Mouse (Mus musculus) lung, embryonic 15.5 days (tissue): ENCODE measurements at regions not wholly inside any gene's neighbourhood (a gene's known extent, or its start where the extent isn't known, plus 50 kb on each side); places are given as distances from the start of the nearest gene placed in this dataset.
"Not testable (repeated sequence)": the region's sequence is repeated elsewhere in the genome, so short reads cannot be mapped to it uniquely, and the experiment has no call there.

Experiments
- ATAC-seq: fragments of 200-750 bp; cut with Nextera tagmentation; 2 replicates; pipeline ENCODE4 v1.8.0; 2017; ENCODE audit warnings: moderate number of reproducible peaks, borderline replicate concordance; ENCODE audit not compliant: low FRiP score, low TSS enrichment; ENCODE audit errors: extremely low read depth
- H3K27ac ChIP-seq: fragments of 300-500 bp; sonication (generic); 2 replicates; pipeline ENCODE4 v1.5.1; 2015; ENCODE audit warnings: moderate library complexity, mild to moderate bottlenecking, inconsistent platforms
- H3K27me3 ChIP-seq: fragments of 300-500 bp; sonication (generic); 2 replicates; pipeline ENCODE4 v1.6.1; 2015; ENCODE audit warnings: inconsistent platforms
- H3K36me3 ChIP-seq: fragments of 300-500 bp; sonication (generic); 2 replicates; pipeline ENCODE4 v1.6.1; 2015; ENCODE audit warnings: inconsistent platforms
- H3K4me1 ChIP-seq: fragments of 300-500 bp; sonication (generic); 2 replicates; pipeline ENCODE4 v1.6.1; 2015; ENCODE audit warnings: inconsistent platforms
- H3K4me2 ChIP-seq: fragments of 300-500 bp; sonication (generic); 2 replicates; pipeline ENCODE4 v1.6.1; 2015; ENCODE audit warnings: inconsistent platforms, mild to moderate bottlenecking, moderate library complexity
- H3K4me3 ChIP-seq: fragments of 300-500 bp; sonication (generic); 2 replicates; pipeline ENCODE4 v1.5.1; 2015; ENCODE audit warnings: mild to moderate bottlenecking, inconsistent platforms
- H3K9ac ChIP-seq: fragments of 300-500 bp; sonication (generic); 2 replicates; pipeline ENCODE4 v1.6.1; 2015; ENCODE audit warnings: inconsistent platforms
- H3K9me3 ChIP-seq: fragments of 300-500 bp; sonication (generic); 2 replicates; pipeline ENCODE4 v1.6.1; 2016; ENCODE audit warnings: inconsistent platforms
- WGBS: fragments of 180-500 bp; shearing (Covaris S2); methylation state at CpG from one replicate; pipeline ENCODE4 v1.1.7; 2015; 5-methylcytosine and 5-hydroxymethylcytosine counted together

DNA sequence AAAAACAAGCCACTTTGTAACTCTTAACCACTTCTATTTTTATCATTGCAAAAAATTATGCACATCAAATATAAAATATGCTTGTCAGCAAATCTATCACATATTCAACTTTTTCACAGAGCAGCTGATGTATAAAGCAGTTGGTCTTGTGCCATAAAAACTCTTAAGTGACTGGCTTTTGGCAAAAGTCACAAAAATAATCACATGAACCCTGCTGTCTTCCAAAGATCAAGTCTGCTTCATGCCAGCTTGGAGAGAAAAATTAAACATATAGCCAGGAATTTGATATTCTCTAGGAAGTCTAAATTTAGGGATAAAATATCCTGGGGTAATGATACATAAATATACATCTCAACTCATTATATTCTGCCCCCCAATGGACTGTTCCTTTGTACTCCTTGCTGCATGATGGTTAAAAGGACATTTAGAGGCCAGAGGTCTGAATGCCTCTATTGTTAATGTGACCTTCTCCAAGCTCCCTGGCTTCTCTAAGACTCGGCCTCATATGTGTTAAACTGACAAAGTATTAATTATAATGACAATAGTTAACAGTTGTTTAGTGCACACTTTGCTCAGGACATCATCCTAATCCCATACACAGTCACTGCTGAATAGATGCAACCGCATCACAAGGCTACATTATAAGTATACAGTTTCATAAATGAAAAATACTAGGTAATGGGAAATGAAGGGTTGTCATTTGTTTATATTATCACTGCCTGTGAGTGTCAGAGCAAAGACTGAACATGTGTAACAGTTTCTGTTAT, 422.9 kb upstream of the Hs3st1 start:
- Histone ChIP-seq H3K27me3 (no peaks in the 10 kb centered on the region), H3K4me2 (no peak overlapping the region), H3K9me3 (no peaks in the 10 kb centered on the region), H3K36me3 (no peaks in the 10 kb centered on the region), H3K4me1 (no peaks in the 10 kb centered on the region), H3K4me3 (no peak overlapping the region), H3K27ac (no peak overlapping the region), H3K9ac (no peak overlapping the region)
- ATAC-seq, result no peak
- WGBS, result 47% methylated on average over 2 of the region's 2 CpGs

DNA sequence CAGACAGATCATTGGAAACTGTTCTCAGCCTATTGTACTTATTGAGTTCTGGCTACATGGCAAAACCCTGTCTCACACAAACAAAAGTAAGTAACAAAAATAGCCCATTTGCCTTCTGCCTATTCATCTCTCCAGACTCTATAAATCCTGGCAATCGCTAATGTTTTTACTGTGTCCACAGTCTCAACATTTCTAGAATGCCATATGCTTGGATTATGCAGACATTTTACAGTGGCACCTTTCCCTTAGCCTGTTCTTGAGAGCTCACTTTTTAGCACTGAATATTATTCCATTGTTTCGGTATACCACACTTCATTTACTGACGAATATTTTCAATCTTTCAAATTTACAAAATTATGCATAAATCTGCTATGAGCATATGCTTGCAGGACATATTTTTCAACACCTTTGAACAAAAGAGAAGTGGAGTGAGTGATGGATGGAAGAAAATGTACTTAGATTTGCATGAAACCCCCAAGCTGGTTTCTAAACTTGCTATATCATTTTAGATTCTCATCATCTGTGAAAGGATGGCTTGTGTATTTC, 381.5 kb upstream of the Hs3st1 start:
- Histone ChIP-seq H3K9ac (no peak overlapping the region), H3K9me3 (no peaks in the 10 kb centered on the region), H3K36me3 (no peaks in the 10 kb centered on the region), H3K27ac (no peak overlapping the region), H3K4me1 (no peaks in the 10 kb centered on the region), H3K27me3 (no peaks in the 10 kb centered on the region), H3K4me3 (no peak overlapping the region), H3K4me2 (no peak overlapping the region)
- ATAC-seq, result no peak
- WGBS, result 84% methylated on average over 3 of the region's 3 CpGs

DNA sequence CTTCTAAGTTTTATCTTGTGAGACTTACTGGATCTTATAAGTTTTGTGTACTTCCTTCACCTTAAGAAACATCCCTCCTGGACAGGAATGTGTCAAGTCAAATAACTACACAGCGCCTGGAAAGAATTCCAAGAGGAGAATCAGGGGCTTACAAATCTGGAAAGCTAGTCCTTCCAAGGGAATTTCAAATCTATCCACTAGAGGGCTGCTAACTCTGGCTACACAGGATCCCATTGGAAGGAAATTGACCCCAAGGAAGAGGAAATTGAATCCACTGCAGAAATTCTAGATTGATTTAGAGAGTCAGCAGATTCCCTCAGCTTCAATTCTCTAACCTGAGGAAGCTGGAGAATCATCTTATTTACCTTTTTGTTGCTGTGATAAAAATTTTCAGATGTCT, 369.1 kb upstream of the Hs3st1 start:
- Histone ChIP-seq H3K36me3 (no peaks in the 10 kb centered on the region), H3K4me1 (no peaks in the 10 kb centered on the region), H3K4me3 (no peak overlapping the region), H3K9me3 (no peaks in the 10 kb centered on the region), H3K9ac (no peak overlapping the region), H3K4me2 (no peak overlapping the region), H3K27ac (no peak overlapping the region), H3K27me3 (no peaks in the 10 kb centered on the region)
- WGBS, result 56% methylated on average over 1 of the region's 1 CpGs
- no peak for ATAC-seq

DNA sequence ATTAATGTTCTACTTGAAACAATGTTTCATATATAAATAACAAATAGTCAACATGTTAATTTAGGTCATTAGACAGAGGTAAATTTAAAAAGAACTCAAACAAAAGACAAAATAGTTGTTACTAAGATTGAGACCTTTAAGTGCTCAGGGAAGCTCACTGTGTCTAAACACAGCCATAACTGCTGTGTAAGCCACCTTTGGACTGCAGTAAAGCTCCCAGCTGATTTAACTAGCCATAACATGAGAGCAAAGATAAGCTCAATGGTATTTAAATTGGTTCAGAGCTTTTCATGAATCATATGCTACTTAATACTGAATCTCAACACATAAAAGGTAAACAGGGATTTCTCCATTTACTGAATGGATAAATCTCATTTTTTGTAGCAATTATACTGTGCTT, 361.6 kb upstream of the Hs3st1 start:
- Histone ChIP-seq H3K9me3 (no peaks in the 10 kb centered on the region), H3K4me3 (no peak overlapping the region)

DNA sequence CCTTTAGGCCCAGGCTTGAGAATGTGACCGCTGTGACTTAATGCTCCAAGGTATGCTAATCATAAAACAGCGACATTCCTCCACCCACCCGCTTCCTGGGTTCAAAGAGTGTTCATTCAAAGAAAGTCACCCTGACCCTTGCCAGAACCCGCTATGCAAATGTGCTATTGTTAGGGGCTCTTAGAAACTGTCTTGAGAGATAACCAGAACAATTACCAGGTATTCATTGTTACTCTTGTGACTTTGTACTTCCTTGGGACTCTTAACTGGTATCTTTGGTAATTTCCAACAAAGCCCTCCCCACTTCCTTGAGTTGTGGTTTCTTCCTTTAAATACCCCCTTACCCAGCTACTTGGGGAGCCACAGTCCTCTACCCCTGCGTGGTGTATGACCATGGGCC, 334.3 kb upstream of the Hs3st1 start:
- not testable (repeated sequence) for H3K4me2 ChIP-seq, ATAC-seq, H3K27ac ChIP-seq, H3K4me3 ChIP-seq, H3K4me1 ChIP-seq, H3K9me3 ChIP-seq, H3K36me3 ChIP-seq, H3K27me3 ChIP-seq, H3K9ac ChIP-seq
- WGBS, result 79% methylated on average over 5 of the region's 5 CpGs

More for the DNA sequence above, 361.6 kb upstream of the Hs3st1 start:
- no peak overlapping the region for H3K9ac ChIP-seq
- H3K36me3 ChIP-seq, result no peaks in the 10 kb centered on the region
- no peak overlapping the region for H3K27ac ChIP-seq
- H3K27me3 ChIP-seq, result no peaks in the 10 kb centered on the region
- no peak overlapping the region for H3K4me2 ChIP-seq
- ATAC-seq, result no peak
- no peaks in the 10 kb centered on the region for H3K4me1 ChIP-seq

DNA sequence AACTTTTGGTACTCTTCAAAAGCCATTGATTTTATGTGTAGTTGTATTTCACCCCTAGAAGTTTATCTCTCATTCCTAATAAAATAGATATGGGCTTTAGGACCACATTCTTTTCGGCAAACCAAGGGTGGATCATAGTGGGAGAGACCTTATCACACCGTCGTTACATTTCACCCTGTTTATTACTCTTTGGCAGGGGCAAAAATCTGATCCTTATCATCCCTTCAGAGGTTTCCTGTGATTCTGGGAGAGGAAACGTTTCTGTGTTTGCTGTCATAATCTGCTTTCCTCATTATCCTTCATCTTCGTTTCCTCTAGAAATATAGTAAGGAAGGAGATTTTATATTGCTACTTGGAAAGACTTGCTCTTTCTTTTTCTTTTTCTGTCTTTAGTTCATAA, 290.0 kb upstream of the Hs3st1 start:
- Histone ChIP-seq H3K27me3 (no peaks in the 10 kb centered on the region), H3K27ac (no peak overlapping the region), H3K4me3 (no peak overlapping the region), H3K4me1 (no peaks in the 10 kb centered on the region), H3K9me3 (no peaks in the 10 kb centered on the region), H3K9ac (no peak overlapping the region), H3K4me2 (no peak overlapping the region), H3K36me3 (no peaks in the 10 kb centered on the region)
- WGBS, result 39% methylated on average over 5 of the region's 5 CpGs
- no peak for ATAC-seq

DNA sequence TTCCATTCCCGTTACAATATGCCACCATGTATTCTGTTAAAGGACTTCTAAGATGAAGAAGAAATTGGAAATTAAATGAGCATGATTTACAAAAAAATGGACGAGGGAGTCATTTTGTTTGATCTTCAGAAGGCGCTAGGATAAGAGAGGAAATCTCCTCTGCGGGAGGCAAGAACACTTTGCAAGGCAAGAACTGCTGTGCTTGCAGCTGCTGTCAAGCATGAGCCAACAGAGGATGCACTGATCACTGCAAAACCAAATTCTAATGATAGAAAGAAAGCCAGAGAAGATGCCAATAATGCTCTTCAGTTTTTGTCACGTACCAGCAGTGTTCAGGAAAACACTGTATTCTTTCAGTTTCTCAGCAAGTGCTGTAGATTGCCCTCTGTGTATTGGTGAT, 279.2 kb upstream of the Hs3st1 start:
- H3K9me3 ChIP-seq, result no peaks in the 10 kb centered on the region
- no peak overlapping the region for H3K27ac ChIP-seq
- 73% methylated on average over 5 of the region's 5 CpGs for WGBS
- H3K4me1 ChIP-seq, result no peaks in the 10 kb centered on the region
- no peak overlapping the region for H3K9ac ChIP-seq
- no peak overlapping the region for H3K4me3 ChIP-seq
- no peaks in the 10 kb centered on the region for H3K27me3 ChIP-seq
- no peak overlapping the region for H3K4me2 ChIP-seq
- no peaks in the 10 kb centered on the region for H3K36me3 ChIP-seq
- ATAC-seq, result no peak

DNA sequence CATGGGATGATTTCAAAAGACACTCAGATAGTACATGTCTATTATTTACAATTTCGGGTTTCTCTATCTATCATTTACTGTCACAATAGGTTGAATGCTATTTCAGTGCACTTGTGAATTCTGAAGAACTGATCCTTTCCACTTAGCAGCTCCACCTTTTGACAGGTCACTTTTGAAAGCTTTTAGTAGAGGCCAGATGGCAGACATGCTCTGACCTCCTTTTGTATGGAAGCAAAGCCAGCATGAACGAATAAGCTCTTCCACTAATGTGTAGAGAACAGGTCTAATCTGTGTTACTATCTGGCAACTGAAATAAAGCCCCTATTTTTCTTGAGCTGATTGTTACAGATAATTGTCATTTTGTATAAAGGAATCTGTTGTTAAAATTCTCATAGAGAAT, 278.4 kb upstream of the Hs3st1 start:
- Histone ChIP-seq H3K9me3 (no peaks in the 10 kb centered on the region), H3K4me3 (no peak overlapping the region), H3K36me3 (no peaks in the 10 kb centered on the region), H3K4me2 (no peak overlapping the region), H3K9ac (no peak overlapping the region), H3K27me3 (no peaks in the 10 kb centered on the region), H3K27ac (no peak overlapping the region), H3K4me1 (no peaks in the 10 kb centered on the region)
- WGBS, result 73% methylated on average over 2 of the region's 2 CpGs
- no peak for ATAC-seq

DNA sequence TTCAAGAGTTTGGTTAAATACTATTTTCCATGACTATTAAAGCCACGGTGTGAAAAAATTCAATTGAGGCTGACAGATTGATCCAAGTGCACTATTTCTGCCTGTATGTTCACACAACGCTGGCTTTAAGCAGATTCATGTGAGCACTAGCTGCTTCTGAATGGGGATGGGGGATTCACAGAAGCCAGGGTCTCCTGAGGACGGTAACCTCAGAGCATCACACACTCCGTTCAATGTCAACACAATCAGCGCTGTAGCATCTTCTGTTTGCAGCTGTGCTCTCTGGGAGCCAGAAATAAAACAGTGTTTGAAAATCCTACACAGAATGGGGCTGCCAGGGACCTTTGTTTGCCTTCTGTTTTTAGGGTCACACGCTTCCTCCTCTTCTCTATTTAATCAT, 275.0 kb upstream of the Hs3st1 start:
- Histone ChIP-seq H3K9ac (no peak overlapping the region), H3K27ac (no peak overlapping the region), H3K4me3 (no peak overlapping the region), H3K4me1 (no peaks in the 10 kb centered on the region), H3K4me2 (no peak overlapping the region), H3K27me3 (no peaks in the 10 kb centered on the region), H3K9me3 (no peaks in the 10 kb centered on the region), H3K36me3 (no peaks in the 10 kb centered on the region)
- ATAC-seq, result no peak
- 71% methylated on average over 6 of the region's 6 CpGs for WGBS

DNA sequence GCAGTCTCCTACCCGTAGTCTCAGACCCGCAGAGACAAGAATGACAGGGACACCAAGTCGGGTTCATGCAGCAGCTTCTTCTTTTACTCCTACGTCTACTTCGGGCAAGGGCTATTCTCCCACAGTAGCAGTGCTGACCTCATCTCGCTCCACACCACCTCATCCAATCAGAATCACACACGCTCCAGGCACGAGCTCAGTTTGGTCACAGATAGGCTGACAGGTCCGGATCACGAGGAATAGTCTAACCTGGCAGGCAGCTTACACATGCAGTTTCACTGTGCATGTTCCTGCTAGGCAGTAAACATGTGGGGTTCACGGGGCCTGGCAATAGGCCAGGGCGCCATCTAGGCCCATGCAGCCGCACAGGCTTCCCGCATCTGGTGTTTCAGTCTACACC, 260.7 kb upstream of the Hs3st1 start:
- no peaks in the 10 kb centered on the region for H3K9me3 ChIP-seq
- no peak overlapping the region for H3K4me2 ChIP-seq
- H3K27ac ChIP-seq, result no peak overlapping the region
- no peaks in the 10 kb centered on the region for H3K4me1 ChIP-seq
- H3K9ac ChIP-seq, result no peak overlapping the region
- no peaks in the 10 kb centered on the region for H3K36me3 ChIP-seq
- no peak overlapping the region for H3K4me3 ChIP-seq
- 80% methylated on average over 14 of the region's 14 CpGs for WGBS
- no peak for ATAC-seq
- no peaks in the 10 kb centered on the region for H3K27me3 ChIP-seq

DNA sequence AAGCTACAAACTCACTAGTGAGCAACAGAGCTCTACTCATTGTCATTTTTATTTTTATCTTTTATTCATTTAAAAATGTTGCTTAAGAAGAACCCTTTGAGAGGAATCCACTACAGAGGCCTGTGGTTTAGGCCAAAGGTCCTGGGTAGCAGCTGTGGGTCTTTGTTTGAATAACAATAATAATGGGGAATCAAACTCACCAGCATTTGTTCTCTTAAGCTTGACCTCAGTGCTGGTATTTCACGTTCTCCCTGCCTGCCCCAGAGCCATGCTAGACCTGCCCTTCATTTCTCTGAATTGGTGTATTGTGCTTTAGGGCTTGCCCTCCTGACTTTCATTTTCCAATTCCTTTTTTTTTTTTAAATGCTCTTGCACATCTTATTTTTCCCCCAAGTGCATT, 232.8 kb upstream of the Hs3st1 start:
- 18% methylated on average over 1 of the region's 1 CpGs for WGBS
- ATAC-seq, result no peak
- H3K4me2 ChIP-seq, result no peak overlapping the region
- no peaks in the 10 kb centered on the region for H3K4me1 ChIP-seq
- no peak overlapping the region for H3K27ac ChIP-seq
- H3K36me3 ChIP-seq, result no peaks in the 10 kb centered on the region
- no peak overlapping the region for H3K9ac ChIP-seq
- no peaks in the 10 kb centered on the region for H3K9me3 ChIP-seq
- H3K27me3 ChIP-seq, result no peaks in the 10 kb centered on the region
- no peak overlapping the region for H3K4me3 ChIP-seq

DNA sequence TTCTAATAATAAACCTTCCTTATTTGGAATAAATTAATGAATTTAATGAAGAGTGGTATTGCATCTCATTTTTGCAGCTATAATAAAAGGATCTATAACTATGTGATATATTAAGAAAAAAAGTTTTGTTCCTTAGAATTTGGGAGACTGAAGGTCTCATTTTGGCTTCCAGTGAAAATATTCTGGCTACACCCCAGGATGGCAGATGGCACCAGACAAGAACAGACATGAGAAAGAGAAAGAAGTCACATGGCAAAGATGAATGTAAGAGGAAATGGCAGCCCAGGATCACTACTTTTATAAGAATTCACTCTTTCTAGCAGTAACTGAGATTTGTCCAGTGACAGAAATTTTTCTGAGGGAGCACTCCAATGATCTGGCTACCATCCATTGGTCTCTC, 209.1 kb upstream of the Hs3st1 start:
- Histone ChIP-seq H3K9ac (no peak overlapping the region), H3K27ac (no peak overlapping the region), H3K4me2 (no peak overlapping the region), H3K4me3 (no peak overlapping the region), H3K9me3 (no peaks in the 10 kb centered on the region), H3K36me3 (no peaks in the 10 kb centered on the region), H3K27me3 (no peaks in the 10 kb centered on the region), H3K4me1 (no peaks in the 10 kb centered on the region)
- ATAC-seq, result no peak

DNA sequence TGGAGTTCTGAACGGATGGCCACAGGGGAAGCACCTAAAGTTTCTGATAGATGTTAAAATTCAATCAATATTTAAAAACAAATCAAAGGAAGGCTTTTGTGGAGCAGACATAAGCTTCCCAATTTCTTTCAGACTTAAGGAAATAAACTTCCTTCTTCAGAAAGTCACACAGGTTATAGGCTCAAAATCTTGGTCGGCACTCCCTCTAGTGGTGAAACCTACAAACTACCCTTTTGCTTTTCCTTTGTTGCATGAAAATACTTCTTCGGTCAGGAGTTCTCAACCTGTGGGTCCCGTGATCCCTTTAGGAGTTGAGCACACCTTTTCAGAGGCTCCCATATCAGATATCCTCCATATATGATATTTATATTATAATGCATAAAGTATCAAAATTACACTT, 205.7 kb upstream of the Hs3st1 start:
- 37% methylated on average over 4 of the region's 4 CpGs for WGBS
- H3K36me3 ChIP-seq, result no peaks in the 10 kb centered on the region
- ATAC-seq, result no peak

More for the DNA sequence above, 205.7 kb upstream of the Hs3st1 start:
- no peaks in the 10 kb centered on the region for H3K27me3 ChIP-seq
- no peak overlapping the region for H3K4me3 ChIP-seq
- no peak overlapping the region for H3K27ac ChIP-seq
- no peaks in the 10 kb centered on the region for H3K9me3 ChIP-seq
- no peak overlapping the region for H3K9ac ChIP-seq
- H3K4me1 ChIP-seq, result no peaks in the 10 kb centered on the region
- H3K4me2 ChIP-seq, result no peak overlapping the region
